Mouse (Mus musculus): ENCODE data around the gene Map4k3. TPM values are rescaled to one million over a fixed set of nuclear protein-coding genes. Genes with fewer than 3 reads are reported as not detected.

Gene Map4k3
- total and polyA plus RNA-seq, 2 experiments from 2014 or later: 17.3 to 60.9 TPM

DNA sequence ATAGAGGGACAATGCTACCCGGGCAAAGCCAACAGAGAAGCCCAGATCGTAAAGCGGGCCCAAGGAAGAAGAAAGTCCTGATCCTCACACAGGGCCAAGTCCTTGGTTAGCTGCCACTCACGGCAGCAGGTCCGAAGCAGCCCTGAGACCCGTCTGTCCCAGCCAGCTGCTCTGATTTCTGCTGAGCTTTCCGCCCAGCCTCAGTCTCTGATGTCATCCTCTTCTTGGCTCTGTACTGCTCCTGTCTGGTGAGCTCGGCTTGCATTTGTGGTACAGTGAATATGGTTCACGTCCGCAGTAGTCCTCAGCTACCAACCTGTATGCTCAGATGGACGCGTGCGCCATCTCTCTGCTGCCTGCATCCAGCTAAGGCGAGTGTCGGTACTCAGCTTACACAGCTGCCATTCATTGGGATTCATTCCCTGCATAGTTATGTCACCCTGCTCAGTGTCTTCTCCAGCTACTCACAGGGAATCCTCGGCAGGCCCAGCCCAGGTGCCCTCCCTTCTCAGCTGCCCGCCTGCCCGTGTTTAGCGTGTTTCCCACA is 125.1 kb downstream of the Map4k3 start:
- ATAC-seq (ENCODE audit: low FRiP score): no peak
- Histone ChIP-seq H3K27ac (ENCODE audit: low read depth, low read length) (no peak overlapping the region), H3K4me3 (ENCODE audit: low read depth, low read length) (no peak overlapping the region), H3K27me3 (ENCODE audit: insufficient read depth, low read length) (no peaks in the 10 kb centered on the region), H3K4me1 (ENCODE audit: insufficient read depth, low read length) (no peaks in the 10 kb centered on the region), H3K9ac (replicated peaks; ENCODE audit: low read length, poor library complexity, severe bottlenecking) (no peak overlapping the region), H3K36me3 (ENCODE audit: insufficient read depth, low read length) (peaks cover 54% of the 10 kb centered on the region), H3K9me3 (ENCODE audit: low read length) (no peaks in the 10 kb centered on the region), H3K4me2 (ENCODE audit: low read depth, low read length, poor library complexity, severe bottlenecking) (no peak overlapping the region)
- no peak for DNase-seq (ENCODE audit: low spot score)
- WGBS: 92% methylated on average over 19 of the region's 19 CpGs
- TF ChIP-seq CTCF (IDR thresholded peaks at IDR 0.05): no peak

DNA sequence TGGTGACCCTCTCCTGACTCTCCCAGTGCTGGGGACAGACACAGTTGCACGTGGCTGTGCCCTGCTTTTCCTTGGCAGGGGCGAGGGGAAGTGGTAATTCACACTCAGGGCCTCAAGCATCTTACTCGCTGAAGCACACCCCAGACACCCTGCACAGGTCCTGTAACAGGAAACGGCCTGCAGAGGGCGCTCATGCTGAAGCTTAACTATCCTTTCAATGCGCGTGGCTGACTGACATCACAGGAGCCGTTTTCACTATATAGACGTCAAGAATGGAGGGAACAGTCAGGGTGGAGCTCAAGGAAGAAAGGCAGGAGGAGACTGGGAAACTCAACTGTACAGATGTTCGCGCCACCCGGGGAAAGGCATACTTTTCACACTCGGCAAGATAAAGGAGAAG is 126.9 kb downstream of the Map4k3 start:
- peak; percentile 73 for TF ChIP-seq CTCF (IDR thresholded peaks at IDR 0.05)
- no peaks in the 10 kb centered on the region for H3K4me1 ChIP-seq (ENCODE audit: insufficient read depth, low read length)
- H3K27me3 ChIP-seq (ENCODE audit: insufficient read depth, low read length): no peaks in the 10 kb centered on the region
- peak; percentile 56; the same call in 1 of the 2 replicates for ATAC-seq (ENCODE audit: low FRiP score)
- DNase-seq (ENCODE audit: low spot score): peak; percentile 83
- H3K9ac ChIP-seq (replicated peaks; ENCODE audit: low read length, poor library complexity, severe bottlenecking): no peak overlapping the region
- 51% methylated on average over 13 of the region's 13 CpGs for WGBS
- no peaks in the 10 kb centered on the region for H3K9me3 ChIP-seq (ENCODE audit: low read length)
- no peak overlapping the region for H3K27ac ChIP-seq (ENCODE audit: low read depth, low read length)
- H3K4me3 ChIP-seq (ENCODE audit: low read depth, low read length): no peak overlapping the region
- no peak overlapping the region for H3K4me2 ChIP-seq (ENCODE audit: low read depth, low read length, poor library complexity, severe bottlenecking)
- H3K36me3 ChIP-seq (ENCODE audit: insufficient read depth, low read length): peaks cover 63% of the 10 kb centered on the region

GRCm38 (mm10) chr17:80583051-80583450 is 145.2 kb downstream of the Map4k3 start:
- H3K27ac ChIP-seq (ENCODE audit: low read depth, low read length): no peak overlapping the region
- ATAC-seq (ENCODE audit: low FRiP score): no peak
- 97% methylated on average over 6 of the region's 6 CpGs for WGBS
- no peak overlapping the region for H3K4me3 ChIP-seq (ENCODE audit: low read depth, low read length)
- peaks cover 22% of the 10 kb centered on the region for H3K36me3 ChIP-seq (ENCODE audit: insufficient read depth, low read length)
- TF ChIP-seq CTCF (IDR thresholded peaks at IDR 0.05): no peak
- H3K27me3 ChIP-seq (ENCODE audit: insufficient read depth, low read length): no peaks in the 10 kb centered on the region
- H3K4me1 ChIP-seq (ENCODE audit: insufficient read depth, low read length): no peaks in the 10 kb centered on the region
- H3K9ac ChIP-seq (replicated peaks; ENCODE audit: low read length, poor library complexity, severe bottlenecking): no peak overlapping the region
- no peak overlapping the region for H3K4me2 ChIP-seq (ENCODE audit: low read depth, low read length, poor library complexity, severe bottlenecking)
- DNase-seq (ENCODE audit: low spot score): no peak
- no peaks in the 10 kb centered on the region for H3K9me3 ChIP-seq (ENCODE audit: low read length)

DNA sequence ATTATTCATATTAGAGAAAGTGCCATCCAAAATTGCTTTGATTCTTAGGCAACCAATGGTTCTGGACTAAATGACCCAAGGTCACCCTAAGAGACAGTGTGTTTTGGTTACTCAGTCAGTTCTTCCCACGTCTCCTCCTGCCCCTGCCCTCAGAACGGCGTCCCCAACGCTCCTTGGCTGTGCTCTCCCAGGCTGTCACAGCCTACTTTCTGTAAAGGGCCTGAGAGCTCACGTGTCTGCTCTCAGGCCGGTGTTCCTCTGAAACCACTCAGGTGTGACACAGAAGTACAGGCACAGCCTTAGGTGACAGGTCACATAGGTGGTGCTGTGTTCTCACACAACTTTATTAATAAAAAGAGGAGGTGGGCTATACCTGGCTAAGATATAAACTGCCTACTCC is 148.4 kb downstream of the Map4k3 start:
- Histone ChIP-seq H3K4me3 (ENCODE audit: low read depth, low read length) (no peak overlapping the region), H3K36me3 (ENCODE audit: insufficient read depth, low read length) (peaks cover 22% of the 10 kb centered on the region), H3K27ac (ENCODE audit: low read depth, low read length) (no peak overlapping the region), H3K9me3 (ENCODE audit: low read length) (no peaks in the 10 kb centered on the region), H3K27me3 (ENCODE audit: insufficient read depth, low read length) (no peaks in the 10 kb centered on the region), H3K4me2 (ENCODE audit: low read depth, low read length, poor library complexity, severe bottlenecking) (no peak overlapping the region), H3K4me1 (ENCODE audit: insufficient read depth, low read length) (no peaks in the 10 kb centered on the region), H3K9ac (replicated peaks; ENCODE audit: low read length, poor library complexity, severe bottlenecking) (no peak overlapping the region)
- 85% methylated on average over 6 of the region's 6 CpGs for WGBS
- no peak for TF ChIP-seq CTCF (IDR thresholded peaks at IDR 0.05)
- no peak for DNase-seq (ENCODE audit: low spot score)
- no peak for ATAC-seq (ENCODE audit: low FRiP score)

- no peak for ATAC-seq (ENCODE audit: low FRiP score)
- Histone ChIP-seq H3K4me3 (ENCODE audit: low read depth, low read length) (no peak overlapping the region), H3K27me3 (ENCODE audit: insufficient read depth, low read length) (no peaks in the 10 kb centered on the region), H3K9ac (replicated peaks; ENCODE audit: low read length, poor library complexity, severe bottlenecking) (no peak overlapping the region), H3K4me2 (ENCODE audit: low read depth, low read length, poor library complexity, severe bottlenecking) (no peak overlapping the region), H3K27ac (ENCODE audit: low read depth, low read length) (no peak overlapping the region), H3K9me3 (ENCODE audit: low read length) (no peaks in the 10 kb centered on the region), H3K4me1 (ENCODE audit: insufficient read depth, low read length) (no peaks in the 10 kb centered on the region), H3K36me3 (ENCODE audit: insufficient read depth, low read length) (peaks cover 17% of the 10 kb centered on the region)
- WGBS: 90% methylated on average over 9 of the region's 9 CpGs
- DNase-seq (ENCODE audit: low spot score): no peak
- TF ChIP-seq CTCF (IDR thresholded peaks at IDR 0.05): no peak
Measured at GRCm38 (mm10) chr17:80579089-80579488, 149.2 kb downstream of the Map4k3 start.

GRCm38 (mm10) chr17:80578041-80578440 is 150.2 kb downstream of the Map4k3 start:
- 89% methylated on average over 1 of the region's 1 CpGs for WGBS
- no peak for DNase-seq (ENCODE audit: low spot score)
- Histone ChIP-seq H3K4me3 (ENCODE audit: low read depth, low read length) (no peak overlapping the region), H3K4me1 (ENCODE audit: insufficient read depth, low read length) (no peaks in the 10 kb centered on the region), H3K27ac (ENCODE audit: low read depth, low read length) (no peak overlapping the region), H3K9me3 (ENCODE audit: low read length) (no peaks in the 10 kb centered on the region), H3K36me3 (ENCODE audit: insufficient read depth, low read length) (peaks cover 8% of the 10 kb centered on the region; the same call in 1 of the 2 replicates), H3K9ac (replicated peaks; ENCODE audit: low read length, poor library complexity, severe bottlenecking) (no peak overlapping the region), H3K27me3 (ENCODE audit: insufficient read depth, low read length) (no peaks in the 10 kb centered on the region), H3K4me2 (ENCODE audit: low read depth, low read length, poor library complexity, severe bottlenecking) (peak overlapping the region; percentile 97; the same call in 1 of the 2 replicates)
- no peak for ATAC-seq (ENCODE audit: low FRiP score)
- TF ChIP-seq CTCF (IDR thresholded peaks at IDR 0.05): no peak

Data from midbrain, postnatal 0 days (tissue).